Mouse (Mus musculus) liver, embryonic 14.5 days (tissue): ENCODE measurements around the gene Slc1a2. TPM values are rescaled to one million over a fixed set of nuclear protein-coding genes. Genes with fewer than 3 reads are reported as not detected.
A peak's percentile ranks its signal among the peaks of the same experiment; 100 is the strongest.

ENCODE experiments used
- ATAC-seq: fragments of 200-750 bp; cut with Nextera tagmentation; 2 replicates; pipeline ENCODE4 v1.8.0; 2017; ENCODE audit warnings: moderate number of reproducible peaks, mild to moderate bottlenecking, moderate library complexity; ENCODE audit not compliant: insufficient read depth
- DNase-seq, 3 experiments: peaks; one replicate each; pipeline ENCODE4 v3.0.0-alpha.2; 2012 to 2013; ENCODE audit warnings: low read depth in 3 of 3, low spot score in 3 of 3
- H3K27ac ChIP-seq: fragments of 300-500 bp; sonication (generic); 2 replicates; pipeline ENCODE4 v1.5.1; 2014; ENCODE audit warnings: moderate library complexity, mild to moderate bottlenecking, control low read depth, inconsistent platforms
- H3K27me3 ChIP-seq: fragments of 300-500 bp; sonication (generic); 2 replicates; pipeline ENCODE4 v1.6.1; 2014; ENCODE audit warnings: mild to moderate bottlenecking, low read length, moderate library complexity; ENCODE audit not compliant: control insufficient read depth, insufficient read depth
- H3K36me3 ChIP-seq: fragments of 300-500 bp; sonication (generic); replicated peaks from 2 replicates; pipeline ENCODE4 v1.6.1; 2014; ENCODE audit warnings: low read depth; ENCODE audit not compliant: control insufficient read depth, insufficient read depth
- H3K4me1 ChIP-seq, 2 experiments: fragments of 200-500 bp in 1 of 2; fragments of 300-500 bp in 1 of 2; sonication (generic) in 1 of 2; replicated peaks; 2 replicates each; pipeline ENCODE4 v1.6.1; 2012 to 2014; ENCODE audit warnings: antibody characterized with exemption in 1 of 2, inconsistent platforms in 1 of 2, low read length in 1 of 2; ENCODE audit not compliant: control insufficient read depth in 2 of 2, insufficient read depth in 2 of 2
- H3K4me2 ChIP-seq: fragments of 300-500 bp; sonication (generic); 2 replicates; pipeline ENCODE4 v1.6.1; 2014; ENCODE audit warnings: low read depth, mild to moderate bottlenecking, control low read depth, moderate library complexity
- H3K4me3 ChIP-seq, 2 experiments: fragments of 200-500 bp in 1 of 2; fragments of 300-500 bp in 1 of 2; sonication (generic) in 1 of 2; 2 replicates each; pipeline ENCODE4 v1.5.1; 2012 to 2014; ENCODE audit warnings: low read depth in 2 of 2, low read length in 2 of 2, mild to moderate bottlenecking in 2 of 2, control low read depth in 1 of 2, inconsistent platforms in 1 of 2, moderate library complexity in 1 of 2; ENCODE audit not compliant: insufficient read depth in 1 of 2
- H3K9ac ChIP-seq: fragments of 300-500 bp; sonication (generic); replicated peaks from 2 replicates; pipeline ENCODE4 v1.6.1; 2014; ENCODE audit warnings: mild to moderate bottlenecking, control low read depth, moderate library complexity
- H3K9me3 ChIP-seq: fragments of 300-500 bp; sonication (generic); 2 replicates; pipeline ENCODE4 v1.6.1; 2016; ENCODE audit warnings: low read length, mixed read lengths; ENCODE audit not compliant: control insufficient read depth
- CTCF ChIP-seq: IDR thresholded peaks from 2 replicates; pipeline ENCODE4 v1.5.1; 2016; ENCODE audit warnings: antibody characterized with exemption, low read depth, control low read depth
- EP300 ChIP-seq: IDR thresholded peaks from 2 replicates; pipeline ENCODE4 v1.6.1; 2016; ENCODE audit warnings: antibody characterized with exemption, low read depth
- WGBS: fragments of 180-500 bp; shearing (Covaris S2); extraction: QIAGEN DNeasy Blood & Tissue Kit; methylation state at CpG from one replicate; pipeline ENCODE4 v1.1.7; 2014; ENCODE audit not compliant: insufficient replicate concordance; 5-methylcytosine and 5-hydroxymethylcytosine counted together
- polyA plus RNA-seq, 2 experiments: library from polyadenylated mRNA; depleted of rRNA in 1 of 2; stranded (reverse) in 1 of 2; unstranded in 1 of 2; fragments of >200 nt; fragmentation: Nextera tagmentation in 1 of 2; extraction: Ambion mirVana in 1 of 2; gene quantifications; 2 replicates each; pipeline versions ENCODE4 v1.2.1 to v1.2.3; 2012 to 2014

Gene Slc1a2
- polyA plus RNA-seq, 2 experiments: 0.29 to 1.0 TPM

DNA sequence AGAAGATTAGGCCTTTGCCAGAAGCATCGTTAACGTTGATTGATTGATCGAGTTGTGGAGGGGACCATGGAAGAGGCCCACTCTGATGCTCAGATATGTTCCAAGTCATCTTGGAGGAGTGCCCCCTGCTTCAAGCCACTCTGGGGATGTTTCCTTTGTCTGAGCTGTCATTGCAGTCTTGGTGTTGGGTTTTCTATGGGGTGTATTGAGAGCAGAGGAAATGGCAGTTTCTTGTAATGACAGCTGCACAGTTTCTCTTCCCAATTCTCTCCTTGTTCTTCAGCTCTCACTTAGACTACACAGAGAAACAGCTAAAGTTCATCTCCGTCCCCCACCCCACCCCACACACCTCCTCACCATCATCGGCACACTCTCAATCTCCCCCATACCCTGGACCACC lies 78.0 kb downstream of the Slc1a2 start:
- DNase-seq (no peak), ATAC-seq (no peak)
- TF ChIP-seq EP300: no peak
- TF ChIP-seq CTCF: no peak
- no peak overlapping the region for H3K9ac ChIP-seq
- H3K27ac ChIP-seq: no peak overlapping the region
- no peaks in the 10 kb centered on the region for H3K9me3 ChIP-seq
- WGBS: 57% methylated on average over 5 of the region's 5 CpGs
- H3K4me1 ChIP-seq: peaks cover 0 to 6% of the 10 kb centered on the region in 2 experiments; a peak in 2 of 4 replicates
- H3K36me3 ChIP-seq: no peaks in the 10 kb centered on the region
- no peak overlapping the region for H3K4me3 ChIP-seq
- H3K4me2 ChIP-seq: no peak overlapping the region
- H3K27me3 ChIP-seq: no peaks in the 10 kb centered on the region

GRCm38 (mm10) chr2:102738852-102739251 lies 80.4 kb downstream of the Slc1a2 start:
- no peak overlapping the region for H3K4me2 ChIP-seq

DNA sequence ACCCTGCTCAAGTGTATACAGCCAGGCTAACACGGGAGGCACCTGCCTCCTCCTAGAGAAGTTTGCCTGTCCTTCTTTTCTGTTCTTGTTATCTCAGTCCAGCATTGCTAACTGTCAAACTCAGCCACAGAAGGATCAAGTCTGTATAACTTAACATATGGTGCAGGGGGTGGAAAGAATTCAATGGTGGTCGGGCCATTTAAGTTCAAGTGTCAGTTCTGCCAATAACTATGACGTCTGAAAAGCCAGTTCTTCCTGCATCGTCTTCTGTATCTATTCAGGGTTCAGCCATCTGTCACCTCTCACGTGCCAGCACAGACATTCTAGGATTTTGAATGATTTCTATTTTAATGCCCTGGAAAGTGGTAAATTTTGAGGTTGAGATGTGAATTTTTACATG lies 84.2 kb downstream of the Slc1a2 start:
- no peak overlapping the region for H3K27ac ChIP-seq
- no peak overlapping the region for H3K9ac ChIP-seq
- no peak overlapping the region for H3K4me2 ChIP-seq
- no peak for ATAC-seq
- no peak for TF ChIP-seq CTCF
- peak; percentile 60 for TF ChIP-seq EP300
- H3K36me3 ChIP-seq: no peaks in the 10 kb centered on the region
- no peak for DNase-seq
- H3K4me3 ChIP-seq: no peak overlapping the region
- H3K4me1 ChIP-seq: peaks cover 7 to 9% of the 10 kb centered on the region in 2 experiments
- 20% methylated on average over 5 of the region's 5 CpGs for WGBS
- H3K9me3 ChIP-seq: no peaks in the 10 kb centered on the region
- no peaks in the 10 kb centered on the region for H3K27me3 ChIP-seq

More at GRCm38 (mm10) chr2:102738852-102739251, 80.4 kb downstream of the Slc1a2 start:
- no peak overlapping the region for H3K4me3 ChIP-seq
- H3K9ac ChIP-seq: no peak overlapping the region
- no peaks in the 10 kb centered on the region for H3K27me3 ChIP-seq
- no peaks in the 10 kb centered on the region for H3K36me3 ChIP-seq
- H3K4me1 ChIP-seq: peaks cover 0 to 6% of the 10 kb centered on the region in 2 experiments; a peak in 2 of 4 replicates
- ATAC-seq: no peak
- TF ChIP-seq CTCF (no peak), EP300 (no peak)
- DNase-seq: no peak
- WGBS: 48% methylated on average over 1 of the region's 1 CpGs
- no peaks in the 10 kb centered on the region for H3K9me3 ChIP-seq
- H3K27ac ChIP-seq: no peak overlapping the region

GRCm38 (mm10) chr2:102743918-102744696 lies 85.6 kb downstream of the Slc1a2 start:
- Histone ChIP-seq H3K36me3 (no peaks in the 10 kb centered on the region), H3K27me3 (no peaks in the 10 kb centered on the region), H3K27ac (no peak overlapping the region), H3K4me2 (no peak overlapping the region), H3K4me3 (no peak overlapping the region), H3K9me3 (no peaks in the 10 kb centered on the region), H3K4me1 (peaks cover 7 to 9% of the 10 kb centered on the region in 2 experiments), H3K9ac (no peak overlapping the region)
- WGBS: 32% methylated on average over 10 of the region's 10 CpGs
- ATAC-seq (no peak), DNase-seq (peak; percentile 66 to 68 (median 66))
- no peak for TF ChIP-seq EP300
- peak; percentile 74 for TF ChIP-seq CTCF

DNA sequence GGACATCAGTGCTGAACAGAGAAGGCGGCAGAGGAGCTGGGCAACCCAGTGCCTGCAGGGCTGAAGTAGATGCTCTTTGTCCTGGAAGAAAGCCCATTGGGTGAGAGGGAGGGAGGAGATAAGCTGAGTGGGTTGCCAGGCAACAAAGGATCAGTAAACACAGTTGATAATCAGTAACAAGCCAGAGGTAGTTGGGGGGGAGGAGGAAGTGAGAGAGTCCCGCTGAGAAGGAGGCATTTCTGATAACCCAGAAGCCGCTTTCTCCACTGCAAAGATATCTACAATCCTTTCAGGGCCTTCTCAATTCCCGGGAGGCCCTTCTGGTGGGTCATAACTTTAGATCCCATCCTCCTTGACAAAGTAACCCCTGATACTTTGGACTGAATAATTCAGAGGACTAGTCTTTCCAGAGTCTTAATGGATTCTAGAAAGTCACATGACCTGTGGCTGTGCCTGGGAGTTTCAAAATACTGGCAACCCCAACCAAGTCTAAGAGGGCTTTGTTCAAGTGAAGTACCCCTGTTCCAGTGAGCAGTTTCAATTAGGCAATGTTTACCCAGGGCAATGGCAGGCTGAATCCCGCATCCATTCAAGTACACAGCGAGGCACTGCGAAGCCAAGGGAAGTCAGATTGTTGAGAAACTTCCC lies 86.9 kb downstream of the Slc1a2 start:
- DNase-seq (peak; percentile 82 to 85 (median 83)), ATAC-seq (peak; percentile 93)
- WGBS: 5% methylated on average over 7 of the region's 7 CpGs
- H3K36me3 ChIP-seq: no peaks in the 10 kb centered on the region
- no peaks in the 10 kb centered on the region for H3K9me3 ChIP-seq
- H3K9ac ChIP-seq: no peak overlapping the region
- TF ChIP-seq EP300 (peak; percentile 83), CTCF (no peak)
- H3K27me3 ChIP-seq: no peaks in the 10 kb centered on the region
- H3K4me1 ChIP-seq: peaks cover 7 to 9% of the 10 kb centered on the region in 2 experiments
- no peak overlapping the region for H3K4me3 ChIP-seq
- H3K4me2 ChIP-seq: peak overlapping the region; percentile 45
- peak overlapping the region; percentile 23; the same call in 1 of the 2 replicates for H3K27ac ChIP-seq
